Mouse (Mus musculus): ENCODE measurements around the gene Gm12117. TPM values are rescaled to one million over a fixed set of nuclear protein-coding genes. Genes with fewer than 3 reads are reported as not detected.

Gene Gm12117
- polyA plus RNA-seq, 1 experiment from 2014 or later: not detected

- Histone ChIP-seq H3K4me1 (replicated peaks) (no peaks in the 10 kb centered on the region), H3K9ac (no peak overlapping the region), H3K36me3 (no peaks in the 10 kb centered on the region), H3K9me3 (replicated peaks) (no peaks in the 10 kb centered on the region), H3K27ac (ENCODE audit: poor library complexity, severe bottlenecking) (no peak overlapping the region), H3K4me2 (no peak overlapping the region), H3K4me3 (no peak overlapping the region), H3K27me3 (replicated peaks) (no peaks in the 10 kb centered on the region)
- no peak for ATAC-seq (ENCODE audit: insufficient number of reproducible peaks, low FRiP score)
- WGBS: 80% methylated on average over 3 of the region's 3 CpGs
Observed at GRCm38 (mm10) chr11:33234134-33234533, 42.4 kb downstream of the Gm12117 start.

GRCm38 (mm10) chr11:33232056-33232455, 44.5 kb downstream of the Gm12117 start:
- no peak overlapping the region for H3K27ac ChIP-seq (ENCODE audit: poor library complexity, severe bottlenecking)
- no peaks in the 10 kb centered on the region for H3K9me3 ChIP-seq (replicated peaks)
- H3K27me3 ChIP-seq (replicated peaks): no peaks in the 10 kb centered on the region
- no peaks in the 10 kb centered on the region for H3K36me3 ChIP-seq
- no peak for ATAC-seq (ENCODE audit: insufficient number of reproducible peaks, low FRiP score)
- no peak overlapping the region for H3K4me2 ChIP-seq
- WGBS: 64% methylated on average over 5 of the region's 5 CpGs
- H3K9ac ChIP-seq: no peak overlapping the region
- H3K4me1 ChIP-seq (replicated peaks): no peaks in the 10 kb centered on the region
- no peak overlapping the region for H3K4me3 ChIP-seq

- Histone ChIP-seq H3K4me1 (replicated peaks) (0 out of 2 replicates have a peak, but pooled peaks cover 4% of the 10 kb centered on the region), H3K36me3 (no peaks in the 10 kb centered on the region), H3K4me3 (no peak overlapping the region), H3K27ac (ENCODE audit: poor library complexity, severe bottlenecking) (no peak overlapping the region), H3K9ac (no peak overlapping the region), H3K27me3 (replicated peaks) (no peaks in the 10 kb centered on the region), H3K4me2 (no peak overlapping the region), H3K9me3 (replicated peaks) (no peaks in the 10 kb centered on the region)
- 80% methylated on average over 2 of the region's 2 CpGs for WGBS
- ATAC-seq (ENCODE audit: insufficient number of reproducible peaks, low FRiP score): no peak
Observed at GRCm38 (mm10) chr11:33228186-33228585, 48.4 kb downstream of the Gm12117 start.

DNA sequence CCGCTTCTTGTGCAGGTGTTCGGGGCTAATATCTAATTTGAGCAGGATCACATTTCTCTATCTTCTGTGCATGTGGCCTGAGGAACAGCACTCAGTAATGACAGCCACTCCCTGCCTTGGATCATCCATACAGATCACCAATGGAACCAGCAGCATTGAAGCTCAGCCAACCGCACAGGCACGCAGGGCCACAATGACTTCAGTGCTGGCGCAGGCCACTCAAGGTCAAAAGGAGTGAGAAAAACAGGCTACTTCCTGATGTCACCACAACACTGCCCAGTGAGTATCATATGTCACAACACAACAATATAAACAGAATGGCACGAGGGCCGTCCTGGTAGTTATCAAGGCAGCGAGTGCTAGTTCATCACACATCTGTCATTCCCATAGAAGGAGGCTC, 50.0 kb downstream of the Gm12117 start:
- H3K9ac ChIP-seq: no peak overlapping the region
- H3K9me3 ChIP-seq (replicated peaks): no peaks in the 10 kb centered on the region
- no peaks in the 10 kb centered on the region for H3K36me3 ChIP-seq
- no peak overlapping the region for H3K4me2 ChIP-seq
- no peaks in the 10 kb centered on the region for H3K27me3 ChIP-seq (replicated peaks)
- no peak overlapping the region for H3K4me3 ChIP-seq
- no peak overlapping the region for H3K27ac ChIP-seq (ENCODE audit: poor library complexity, severe bottlenecking)
- ATAC-seq (ENCODE audit: insufficient number of reproducible peaks, low FRiP score): no peak
- H3K4me1 ChIP-seq (replicated peaks): 0 out of 2 replicates have a peak, but pooled peaks cover 9% of the 10 kb centered on the region
- 85% methylated on average over 8 of the region's 8 CpGs for WGBS

Other genes with a start within 250 kb of the Gm12117 start
- gene Fgf18, start 129.3 kb downstream of the Gm12117 start, polyA plus RNA-seq (2016; fragmentation: Nextera tagmentation; extraction: Ambion mirVana): 2.6 TPM in 2 replicates
- 513 and 525 TPM in 2 replicates for gene Npm1, start 113.5 kb downstream of the Gm12117 start, polyA plus RNA-seq (2016; fragmentation: Nextera tagmentation; extraction: Ambion mirVana)
- gene Tlx3, start 73.1 kb downstream of the Gm12117 start, polyA plus RNA-seq (2016; fragmentation: Nextera tagmentation; extraction: Ambion mirVana): not detected in 2 replicates
- 6.8 and 7.2 TPM in 2 replicates for gene Ranbp17, start 237.0 kb upstream of the Gm12117 start, polyA plus RNA-seq (2016; fragmentation: Nextera tagmentation; extraction: Ambion mirVana)